Mouse (Mus musculus): ENCODE measurements around the gene Gmpr. TPM values are rescaled to one million over a fixed set of nuclear protein-coding genes. Genes with fewer than 3 reads are reported as not detected.

Gene Gmpr
- polyA plus RNA-seq, 1 experiment from 2014 or later = 133 TPM

- H3K36me3 ChIP-seq = peaks cover 10% of the 10 kb centered on the region
- peak overlapping the region; percentile 83 for H3K27ac ChIP-seq
- H3K4me3 ChIP-seq = peak overlapping the region; percentile 27
- WGBS = 48% methylated on average over 9 of the region's 9 CpGs
- no peaks in the 10 kb centered on the region for H3K27me3 ChIP-seq (ENCODE audit: insufficient read depth, poor library complexity, severe bottlenecking)
- peaks cover 43% of the 10 kb centered on the region for H3K4me1 ChIP-seq
- DNase-seq (ENCODE audit: low spot score) = no peak
- H3K9me3 ChIP-seq = no peaks in the 10 kb centered on the region
Observed at GRCm38 (mm10) chr13:45562011-45562410, 54.8 kb downstream of the Gmpr start.

- 72% methylated on average over 4 of the region's 4 CpGs for WGBS
- Histone ChIP-seq H3K27me3 (ENCODE audit: insufficient read depth, poor library complexity, severe bottlenecking) (no peaks in the 10 kb centered on the region), H3K27ac (no peak overlapping the region), H3K4me3 (no peak overlapping the region), H3K9me3 (no peaks in the 10 kb centered on the region), H3K36me3 (peaks cover 23% of the 10 kb centered on the region), H3K4me1 (peaks cover 28% of the 10 kb centered on the region)
- DNase-seq (ENCODE audit: low spot score) = no peak
Observed at GRCm38 (mm10) chr13:45564946-45565345, 57.7 kb downstream of the Gmpr start.

- no peak for DNase-seq (ENCODE audit: low spot score)
- H3K4me3 ChIP-seq = no peak overlapping the region
- H3K4me1 ChIP-seq = peaks cover 18% of the 10 kb centered on the region; the same call in 1 of the 2 replicates
- no peak overlapping the region for H3K27ac ChIP-seq
- no peaks in the 10 kb centered on the region for H3K27me3 ChIP-seq (ENCODE audit: insufficient read depth, poor library complexity, severe bottlenecking)
- 75% methylated on average over 7 of the region's 7 CpGs for WGBS
- peaks cover 23% of the 10 kb centered on the region for H3K36me3 ChIP-seq
- no peaks in the 10 kb centered on the region for H3K9me3 ChIP-seq
Observed at GRCm38 (mm10) chr13:45569932-45570331, 62.7 kb downstream of the Gmpr start.

GRCm38 (mm10) chr13:45571795-45572262 lies 64.6 kb downstream of the Gmpr start:
- peak; percentile 92 for DNase-seq (ENCODE audit: low spot score)
- Histone ChIP-seq H3K4me3 (peak overlapping the region; percentile 40), H3K27ac (no peak overlapping the region), H3K9me3 (no peaks in the 10 kb centered on the region), H3K27me3 (ENCODE audit: insufficient read depth, poor library complexity, severe bottlenecking) (no peaks in the 10 kb centered on the region), H3K36me3 (peaks cover 15% of the 10 kb centered on the region), H3K4me1 (peaks cover 32% of the 10 kb centered on the region)
- 3% methylated on average over 6 of the region's 6 CpGs for WGBS

GRCm38 (mm10) chr13:45572768-45573167 lies 65.5 kb downstream of the Gmpr start:
- H3K36me3 ChIP-seq = peaks cover 6% of the 10 kb centered on the region
- 38% methylated on average over 4 of the region's 4 CpGs for WGBS
- H3K27me3 ChIP-seq (ENCODE audit: insufficient read depth, poor library complexity, severe bottlenecking) = no peaks in the 10 kb centered on the region
- H3K4me3 ChIP-seq = no peak overlapping the region
- no peak overlapping the region for H3K27ac ChIP-seq
- no peaks in the 10 kb centered on the region for H3K9me3 ChIP-seq
- DNase-seq (ENCODE audit: low spot score) = no peak
- H3K4me1 ChIP-seq = peaks cover 37% of the 10 kb centered on the region

GRCm38 (mm10) chr13:45576185-45576584 lies 68.9 kb downstream of the Gmpr start:
- 64% methylated on average over 4 of the region's 4 CpGs for WGBS
- Histone ChIP-seq H3K4me1 (peaks cover 41% of the 10 kb centered on the region), H3K9me3 (no peaks in the 10 kb centered on the region), H3K4me3 (no peak overlapping the region), H3K27me3 (ENCODE audit: insufficient read depth, poor library complexity, severe bottlenecking) (no peaks in the 10 kb centered on the region), H3K27ac (peak overlapping the region; percentile 69; the same call in 1 of the 2 replicates), H3K36me3 (no peaks in the 10 kb centered on the region)
- no peak for DNase-seq (ENCODE audit: low spot score)

GRCm38 (mm10) chr13:45577366-45577765 lies 70.1 kb downstream of the Gmpr start:
- DNase-seq (ENCODE audit: low spot score) = no peak
- Histone ChIP-seq H3K9me3 (no peaks in the 10 kb centered on the region), H3K36me3 (0 out of 2 replicates have a peak, but pooled peaks cover 4% of the 10 kb centered on the region), H3K27ac (no peak overlapping the region), H3K27me3 (ENCODE audit: insufficient read depth, poor library complexity, severe bottlenecking) (no peaks in the 10 kb centered on the region), H3K4me3 (no peak overlapping the region), H3K4me1 (peaks cover 32% of the 10 kb centered on the region)
- 50% methylated on average over 5 of the region's 5 CpGs for WGBS

GRCm38 (mm10) chr13:45577784-45578183 lies 70.5 kb downstream of the Gmpr start:
- H3K4me3 ChIP-seq = no peak overlapping the region
- no peak overlapping the region for H3K27ac ChIP-seq
- H3K27me3 ChIP-seq (ENCODE audit: insufficient read depth, poor library complexity, severe bottlenecking) = no peaks in the 10 kb centered on the region
- no peak for DNase-seq (ENCODE audit: low spot score)
- H3K36me3 ChIP-seq = 0 out of 2 replicates have a peak, but pooled peaks cover 4% of the 10 kb centered on the region
- no peaks in the 10 kb centered on the region for H3K9me3 ChIP-seq
- WGBS = 31% methylated on average over 2 of the region's 2 CpGs
- peaks cover 32% of the 10 kb centered on the region for H3K4me1 ChIP-seq

- Histone ChIP-seq H3K9me3 (no peaks in the 10 kb centered on the region), H3K4me1 (peaks cover 27% of the 10 kb centered on the region), H3K4me3 (no peak overlapping the region), H3K27ac (no peak overlapping the region), H3K36me3 (0 out of 2 replicates have a peak, but pooled peaks cover 4% of the 10 kb centered on the region), H3K27me3 (ENCODE audit: insufficient read depth, poor library complexity, severe bottlenecking) (no peaks in the 10 kb centered on the region)
- DNase-seq (ENCODE audit: low spot score) = no peak
- 82% methylated on average over 3 of the region's 3 CpGs for WGBS
Observed at GRCm38 (mm10) chr13:45579751-45580150, 72.5 kb downstream of the Gmpr start.

GRCm38 (mm10) chr13:45582294-45582693 lies 75.0 kb downstream of the Gmpr start:
- WGBS = 87% methylated on average over 12 of the region's 12 CpGs
- no peak overlapping the region for H3K4me3 ChIP-seq
- H3K27me3 ChIP-seq (ENCODE audit: insufficient read depth, poor library complexity, severe bottlenecking) = no peaks in the 10 kb centered on the region
- H3K9me3 ChIP-seq = no peaks in the 10 kb centered on the region
- H3K36me3 ChIP-seq = 0 out of 2 replicates have a peak, but pooled peaks cover 4% of the 10 kb centered on the region
- H3K27ac ChIP-seq = no peak overlapping the region
- DNase-seq (ENCODE audit: low spot score) = no peak
- H3K4me1 ChIP-seq = peaks cover 12% of the 10 kb centered on the region

GRCm38 (mm10) chr13:45583061-45583460 lies 75.8 kb downstream of the Gmpr start:
- DNase-seq (ENCODE audit: low spot score) = no peak
- Histone ChIP-seq H3K9me3 (no peaks in the 10 kb centered on the region), H3K4me1 (peaks cover 5% of the 10 kb centered on the region; the same call in 1 of the 2 replicates), H3K36me3 (0 out of 2 replicates have a peak, but pooled peaks cover 4% of the 10 kb centered on the region), H3K27me3 (ENCODE audit: insufficient read depth, poor library complexity, severe bottlenecking) (no peaks in the 10 kb centered on the region), H3K27ac (no peak overlapping the region), H3K4me3 (no peak overlapping the region)
- WGBS = 84% methylated on average over 5 of the region's 5 CpGs

- Histone ChIP-seq H3K36me3 (no peaks in the 10 kb centered on the region), H3K9me3 (no peaks in the 10 kb centered on the region), H3K27me3 (ENCODE audit: insufficient read depth, poor library complexity, severe bottlenecking) (no peaks in the 10 kb centered on the region), H3K4me3 (no peak overlapping the region), H3K4me1 (peaks cover 11% of the 10 kb centered on the region; the same call in 1 of the 2 replicates), H3K27ac (no peak overlapping the region)
- no peak for DNase-seq (ENCODE audit: low spot score)
Observed at GRCm38 (mm10) chr13:45590898-45591297, 83.7 kb downstream of the Gmpr start.

GRCm38 (mm10) chr13:45593914-45594313 lies 86.7 kb downstream of the Gmpr start:
- Histone ChIP-seq H3K4me3 (no peak overlapping the region), H3K27ac (no peak overlapping the region), H3K4me1 (peaks cover 12% of the 10 kb centered on the region; the same call in 1 of the 2 replicates), H3K27me3 (ENCODE audit: insufficient read depth, poor library complexity, severe bottlenecking) (no peaks in the 10 kb centered on the region), H3K36me3 (no peaks in the 10 kb centered on the region), H3K9me3 (no peaks in the 10 kb centered on the region)
- WGBS = 76% methylated on average over 1 of the region's 1 CpGs
- no peak for DNase-seq (ENCODE audit: low spot score)

- Histone ChIP-seq H3K4me1 (peaks cover 12% of the 10 kb centered on the region; the same call in 1 of the 2 replicates), H3K27ac (no peak overlapping the region), H3K4me3 (no peak overlapping the region), H3K27me3 (ENCODE audit: insufficient read depth, poor library complexity, severe bottlenecking) (no peaks in the 10 kb centered on the region), H3K36me3 (no peaks in the 10 kb centered on the region), H3K9me3 (no peaks in the 10 kb centered on the region)
- no peak for DNase-seq (ENCODE audit: low spot score)
- WGBS = 58% methylated on average over 7 of the region's 7 CpGs
Observed at GRCm38 (mm10) chr13:45595416-45595815, 88.2 kb downstream of the Gmpr start.

All from heart, embryonic 10.5 days (tissue).